28 mouse cellular contexts compared by ENCODE assay signal in genomic region chr2:27665284-27665683, GRCm38 (mm10). TPM values are rescaled to one million over a fixed set of nuclear protein-coding genes. Genes with fewer than 3 reads are reported as not detected.
A peak's percentile ranks its signal among the peaks of the same experiment; 100 is the strongest.
DNase-seq lines count a peak whose midpoint lies in the region; ATAC-seq and TF ChIP-seq lines count a peak whose summit lies in the region.
"Had no signal": no experiment of that assay in that cellular context is flagged by ENCODE, and none has a peak within 500 bp of the region (broad histone marks: within the 10 kb centered on the region; RNA-seq: fewer than 3 reads in every experiment).

No protein-coding gene starts in this region.

- TF ChIP-seq CTCF in liver, embryonic 14.5 days (IDR thresholded peaks at IDR 0.05; ENCODE audit: low read depth) = no peak

- TF ChIP-seq EP300 in liver, embryonic 14.5 days (IDR thresholded peaks at IDR 0.05; ENCODE audit: low read depth) = peak; percentile 46

- H3K27me3 ChIP-seq in liver, embryonic 14.5 days (ENCODE audit: control insufficient read depth, insufficient read depth, low read length) = no peaks in the 10 kb centered on the region
- H3K27me3 ChIP-seq in liver, embryonic 11.5 days (replicated peaks; ENCODE audit: control insufficient read depth, insufficient read depth, low read length) = peaks cover 4% of the 10 kb centered on the region
- no peaks in the 10 kb centered on the region for H3K27me3 ChIP-seq in liver, embryonic 16.5 days (ENCODE audit: control insufficient read depth, insufficient read depth, low read depth, low read length)
- H3K27me3 ChIP-seq: Patski had no signal

- H3K36me3 ChIP-seq in liver, embryonic 14.5 days (replicated peaks; ENCODE audit: control insufficient read depth, insufficient read depth, low read depth) = no peaks in the 10 kb centered on the region
- H3K36me3 ChIP-seq in liver, embryonic 11.5 days (ENCODE audit: control insufficient read depth, insufficient read depth, low read length) = no peaks in the 10 kb centered on the region
- no peaks in the 10 kb centered on the region for H3K36me3 ChIP-seq in liver, embryonic 16.5 days (ENCODE audit: control insufficient read depth, insufficient read depth)
- H3K36me3 ChIP-seq: forebrain, embryonic 10.5 days; heart, embryonic 12.5 days; heart, embryonic 15.5 days; hindbrain, embryonic 10.5 days; hindbrain, embryonic 13.5 days had no signal

- ATAC-seq in liver, embryonic 14.5 days (ENCODE audit: insufficient read depth) = peak; percentile 63
- no peak; the same call in 1 of the 2 replicates for ATAC-seq in liver, embryonic 11.5 days (replicated peaks; ENCODE audit: low FRiP score)
- peak; percentile 45; the same call in 1 of the 2 replicates for ATAC-seq in liver, embryonic 16.5 days (ENCODE audit: low read depth)
- ATAC-seq in cerebellum, adult (ENCODE audit: insufficient number of reproducible peaks, low FRiP score, low TSS enrichment) = no peak
- ATAC-seq: CD4-positive, CD25-positive, alpha-beta regulatory T cell, adult 4 months; forebrain, embryonic 13.5 days; forebrain, embryonic 16.5 days; hindbrain, embryonic 16.5 days; Patski had no signal

- no peaks in the 10 kb centered on the region for H3K9me3 ChIP-seq in liver, embryonic 14.5 days (ENCODE audit: control insufficient read depth, low read length)
- no peaks in the 10 kb centered on the region for H3K9me3 ChIP-seq in liver, embryonic 11.5 days (ENCODE audit: control insufficient read depth, low read length)
- H3K9me3 ChIP-seq in liver, embryonic 16.5 days (replicated peaks; ENCODE audit: control insufficient read depth, low read length) = no peaks in the 10 kb centered on the region
- H3K9me3 ChIP-seq: forebrain, embryonic 10.5 days; forebrain, embryonic 13.5 days had no signal

- H3K9ac ChIP-seq in liver, embryonic 14.5 days (replicated peaks) = no peak overlapping the region
- H3K9ac ChIP-seq in liver, embryonic 11.5 days (ENCODE audit: low read depth, low read length) = no peak overlapping the region
- H3K9ac ChIP-seq in liver, embryonic 16.5 days (ENCODE audit: low read depth, low read length) = no peak overlapping the region
- H3K9ac ChIP-seq: forebrain, embryonic 13.5 days; heart, embryonic 12.5 days; heart, embryonic 15.5 days; hindbrain, embryonic 13.5 days had no signal

- no peak overlapping the region for H3K27ac ChIP-seq in liver, embryonic 14.5 days
- H3K27ac ChIP-seq in liver, embryonic 11.5 days (ENCODE audit: low read depth, low read length) = no peak overlapping the region
- no peak overlapping the region for H3K27ac ChIP-seq in liver, embryonic 16.5 days (ENCODE audit: low read length)
- H3K27ac ChIP-seq: forebrain, embryonic 10.5 days; forebrain, embryonic 13.5 days; gastrocnemius, adult 2 months; heart, embryonic 15.5 days; hindbrain, embryonic 10.5 days; hindbrain, embryonic 13.5 days had no signal

- 4% methylated on average over 6 of the region's 6 CpGs for WGBS in liver, embryonic 14.5 days (ENCODE audit: insufficient replicate concordance)
- 49% methylated on average over 6 of the region's 6 CpGs for WGBS in liver, embryonic 11.5 days
- WGBS in liver, embryonic 16.5 days (ENCODE audit: insufficient replicate concordance) = 21% methylated on average over 6 of the region's 6 CpGs

- H3K4me2 ChIP-seq in liver, embryonic 14.5 days (ENCODE audit: low read depth) = no peak overlapping the region
- no peak overlapping the region for H3K4me2 ChIP-seq in liver, embryonic 11.5 days
- no peak overlapping the region for H3K4me2 ChIP-seq in liver, embryonic 16.5 days (ENCODE audit: low read depth, low read length)
- H3K4me2 ChIP-seq: forebrain, embryonic 13.5 days; heart, embryonic 12.5 days; heart, embryonic 15.5 days; hindbrain, embryonic 13.5 days had no signal

- H3K4me3 ChIP-seq in liver, embryonic 14.5 days (ENCODE audit: insufficient read depth in 1 of 2, low read depth in 2 of 2, low read length in 2 of 2) = no peak overlapping the region
- no peak overlapping the region for H3K4me3 ChIP-seq in liver, embryonic 11.5 days (ENCODE audit: low read depth, low read length)
- no peak overlapping the region for H3K4me3 ChIP-seq in liver, embryonic 16.5 days (ENCODE audit: low read depth, low read length)
- H3K4me3 ChIP-seq: forebrain, embryonic 10.5 days; forebrain, embryonic 13.5 days; gastrocnemius, adult 2 months; heart, embryonic 12.5 days; heart, embryonic 15.5 days; hindbrain, embryonic 10.5 days; hindbrain, embryonic 13.5 days had no signal

- H3K4me1 ChIP-seq in liver, embryonic 14.5 days (replicated peaks; ENCODE audit: control insufficient read depth in 2 of 2, insufficient read depth in 2 of 2, low read length in 1 of 2) = peaks cover 0 to 13% of the 10 kb centered on the region in 2 experiments; a peak in 3 of 4 replicates
- peaks cover 13% of the 10 kb centered on the region for H3K4me1 ChIP-seq in liver, embryonic 11.5 days (replicated peaks; ENCODE audit: control insufficient read depth, insufficient read depth, low read length)
- H3K4me1 ChIP-seq in liver, embryonic 16.5 days (ENCODE audit: control insufficient read depth, low read depth, low read length) = peaks cover 8% of the 10 kb centered on the region

- no peak for DNase-seq in liver, embryonic 14.5 days (ENCODE audit: low read depth in 3 of 3, low spot score in 3 of 3)
- no peak for DNase-seq in liver, embryonic 11.5 days (ENCODE audit: low spot score)
- DNase-seq in c-Kit-positive CD71-positive TER-119-negative erythroid progenitor cells, embryonic 14.5 days (ENCODE audit: low read depth) = peak; percentile 22
- no peak for DNase-seq in thymus, postnatal 4 days
- no peak for DNase-seq in testis, postnatal 10 days (ENCODE audit: low spot score)
- DNase-seq: adrenal gland, postnatal 10 days; adrenal gland, postnatal 36 days; cerebellum, adult 11-12 months; cerebellum, adult 8-10 months; cerebellum, postnatal 10 days; cerebellum, postnatal 36 days; gastrocnemius, adult 2 months; gastrocnemius, postnatal 14 days; heart, adult 18-20 months; heart, postnatal 10 days; heart, postnatal 36 days had no signal

RNA-seq across cellular contexts. Expression of gene Rxra, which starts 11.0 kb away (rescaled TPM):
- 7.1 and 7.5 TPM in 2 replicates for polyA plus RNA-seq in liver, embryonic 14.5 days (2012; rRNA removed)
- polyA plus RNA-seq in liver, embryonic 14.5 days (2014; fragmentation: Nextera tagmentation; extraction: Ambion mirVana) = 2.4 and 2.9 TPM in 2 replicates
- 5.2 and 5.5 TPM in 2 replicates for polyA plus RNA-seq in liver, embryonic 11.5 days (2014; fragmentation: Nextera tagmentation; extraction: Ambion mirVana)
- polyA plus RNA-seq in liver, embryonic 16.5 days (2015; fragmentation: Nextera tagmentation; extraction: Ambion mirVana) = 4.9 and 5.5 TPM in 2 replicates

Comparison
In these comparisons a context has a peak if more than half of its experiments do, and no peak if none do; other contexts are left out.
1. ATAC-seq: peak in liver, embryonic 14.5 days (single experiment) and liver, embryonic 16.5 days (single experiment); none in liver, embryonic 11.5 days (single experiment) and cerebellum, adult (single experiment).